Comparison of ENCODE assay signal across 9 mouse cellular contexts in the genomic region with DNA sequence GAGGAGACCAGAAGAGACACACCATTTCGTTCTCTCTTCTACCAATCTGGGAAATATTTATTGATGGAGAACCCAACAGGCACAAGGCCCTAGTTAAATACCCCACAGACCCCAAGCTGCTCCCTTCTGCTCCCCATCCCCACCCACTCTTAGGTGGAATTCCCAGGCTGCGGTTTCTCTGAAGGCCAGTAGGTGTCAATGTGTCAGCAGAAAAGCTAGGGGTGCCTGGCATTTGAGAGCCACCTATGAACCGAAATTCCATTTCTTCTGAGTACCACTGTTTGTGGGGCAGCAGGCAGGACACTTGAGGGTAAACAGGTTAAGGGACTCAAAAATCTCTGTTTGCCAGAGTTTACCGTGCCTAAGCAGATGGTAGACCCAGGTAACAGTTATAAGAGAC. TPM values are rescaled to one million over a fixed set of nuclear protein-coding genes. Genes with fewer than 3 reads are reported as not detected.
DNase-seq lines count a peak whose midpoint lies in the region; ATAC-seq and TF ChIP-seq lines count a peak whose summit lies in the region.
"Had no signal": no experiment of that assay in that cellular context is flagged by ENCODE, and none has a peak within 500 bp of the region (broad histone marks: within the 10 kb centered on the region; RNA-seq: fewer than 3 reads in every experiment).

No protein-coding gene starts in this region.

- peak; percentile 79 for TF ChIP-seq CTCF in forebrain, postnatal 0 days (IDR thresholded peaks at IDR 0.05; ENCODE audit: low read depth)
- TF ChIP-seq CTCF in Patski (IDR thresholded peaks at IDR 0.05): peak; percentile 79

- in situ Hi-C loops in Patski (cut with MboI; ENCODE audit: low pct_unique_long_range_greater_than_20kb): loop anchor here (10.0 kb wide), 1 partner anchor 433 kb away; no protein-coding TSS in a partner anchor

- no peak overlapping the region for H3K9ac ChIP-seq in forebrain, postnatal 0 days
- no peak overlapping the region for H3K9ac ChIP-seq in forebrain, embryonic 16.5 days (replicated peaks; ENCODE audit: low read depth, low read length)
- H3K9ac ChIP-seq in neural tube, embryonic 15.5 days (replicated peaks): no peak overlapping the region; the same call in 1 of the 2 replicates

- no peaks in the 10 kb centered on the region for H3K4me1 ChIP-seq in forebrain, postnatal 0 days (ENCODE audit: insufficient read depth)
- peaks cover 16% of the 10 kb centered on the region for H3K4me1 ChIP-seq in forebrain, embryonic 16.5 days (replicated peaks; ENCODE audit: control insufficient read depth, insufficient read depth, low read length)
- H3K4me1 ChIP-seq in neural tube, embryonic 15.5 days: peaks cover 43% of the 10 kb centered on the region

- no peak overlapping the region for H3K4me3 ChIP-seq in forebrain, postnatal 0 days (ENCODE audit: low read depth, low read length)
- no peak overlapping the region for H3K4me3 ChIP-seq in forebrain, embryonic 16.5 days (replicated peaks; ENCODE audit: low read length)
- no peak overlapping the region for H3K4me3 ChIP-seq in neural tube, embryonic 15.5 days (replicated peaks)

- H3K27me3 ChIP-seq in forebrain, postnatal 0 days (ENCODE audit: insufficient read depth, low read length): no peaks in the 10 kb centered on the region
- H3K27me3 ChIP-seq in forebrain, embryonic 16.5 days (replicated peaks; ENCODE audit: control insufficient read depth, insufficient read depth, low read length): no peaks in the 10 kb centered on the region
- no peaks in the 10 kb centered on the region for H3K27me3 ChIP-seq in Patski
- H3K27me3 ChIP-seq in neural tube, embryonic 15.5 days (replicated peaks): no peaks in the 10 kb centered on the region

- intact Hi-C loops in left cerebral cortex, postnatal 14 days (cut with DNase I): loop anchor here (5.0 kb wide), 2 partner anchors 121 to 436 kb away; no protein-coding TSS in a partner anchor
- intact Hi-C loops in left cerebral cortex, postnatal 36 days (cut with DNase I): loop anchor here (5.0 kb wide), 2 partner anchors 116 to 436 kb away; no protein-coding TSS in a partner anchor

- DNase-seq in forebrain, postnatal 0 days: peak; percentile 60
- peak; percentile 18 to 37 for DNase-seq in left cerebral cortex, postnatal 14 days (ENCODE audit: low spot score in 2 of 2)
- no peak for DNase-seq in left cerebral cortex, postnatal 36 days (ENCODE audit: low spot score in 2 of 2)
- no peak for DNase-seq in Patski (ENCODE audit: low read depth, low spot score)
- DNase-seq in lung, postnatal 14 days: peak; percentile 29
- DNase-seq in gastrocnemius, postnatal 25 days: no peak

- no peaks in the 10 kb centered on the region for H3K36me3 ChIP-seq in forebrain, postnatal 0 days (ENCODE audit: insufficient read depth)
- no peaks in the 10 kb centered on the region for H3K36me3 ChIP-seq in forebrain, embryonic 16.5 days (ENCODE audit: control insufficient read depth, insufficient read depth)
- no peaks in the 10 kb centered on the region for H3K36me3 ChIP-seq in neural tube, embryonic 15.5 days

- 38% methylated on average over 4 of the region's 4 CpGs for WGBS in forebrain, postnatal 0 days
- 36% methylated on average over 4 of the region's 4 CpGs for WGBS in forebrain, embryonic 16.5 days
- 28% methylated on average over 4 of the region's 4 CpGs for WGBS in neural tube, embryonic 15.5 days

- H3K4me2 ChIP-seq in forebrain, postnatal 0 days (ENCODE audit: low read depth): no peak overlapping the region
- no peak overlapping the region for H3K4me2 ChIP-seq in forebrain, embryonic 16.5 days (ENCODE audit: low read length)
- H3K4me2 ChIP-seq in neural tube, embryonic 15.5 days: no peak overlapping the region

- ATAC-seq in forebrain, postnatal 0 days: peak; percentile 55; the same call in 1 of the 2 replicates
- no peak for ATAC-seq in forebrain, embryonic 16.5 days
- ATAC-seq in Patski: no peak
- no peak; the same call in 1 of the 2 replicates for ATAC-seq in neural tube, embryonic 15.5 days (ENCODE audit: low FRiP score)

- CTCF ChIA-PET in Patski (lab: Charles Lee): interaction anchor here (0.9 to 1.7 kb wide), 4 partner anchors 39 to 531 kb away, joined by 3 to 4 read pairs (median 4); no protein-coding TSS in a partner anchor

- POLR2A ChIA-PET in Patski (lab: Charles Lee): interaction anchor here (0.7 kb wide), 1 partner anchor 578 kb away, joined by 3 read pairs; no protein-coding TSS in a partner anchor

- H3K9me3 ChIP-seq in forebrain, postnatal 0 days (ENCODE audit: low read length): no peaks in the 10 kb centered on the region
- H3K9me3 ChIP-seq in forebrain, embryonic 16.5 days (ENCODE audit: control insufficient read depth, low read length): no peaks in the 10 kb centered on the region
- no peaks in the 10 kb centered on the region for H3K9me3 ChIP-seq in neural tube, embryonic 15.5 days (replicated peaks)

- H3K27ac ChIP-seq in forebrain, postnatal 0 days (ENCODE audit: low read depth, low read length): no peak overlapping the region
- no peak overlapping the region for H3K27ac ChIP-seq in forebrain, embryonic 16.5 days (ENCODE audit: low read length)
- no peak overlapping the region for H3K27ac ChIP-seq in neural tube, embryonic 15.5 days (replicated peaks)

RNA-seq across cellular contexts. Expression of a gene that starts 2.2 kb away (rescaled TPM):
- not detected in 2 replicates for total RNA-seq in forebrain, postnatal 0 days (2014; rRNA removed)
- not detected in 2 replicates for polyA plus RNA-seq in forebrain, postnatal 0 days (2015; fragmentation: Nextera tagmentation; extraction: Ambion mirVana)
- not detected in 2 replicates for polyA plus RNA-seq in forebrain, embryonic 16.5 days (2015; fragmentation: Nextera tagmentation; extraction: Ambion mirVana)
- not detected for total RNA-seq in left cerebral cortex, postnatal 14 days (2021)
- total RNA-seq in left cerebral cortex, postnatal 36 days (2021): not detected
- not detected for polyA plus RNA-seq in Patski (2021)
- not detected for total RNA-seq in gastrocnemius, postnatal 25 days (2021)
- 0.13 and 0.15 TPM in 2 replicates for polyA plus RNA-seq in neural tube, embryonic 15.5 days (2015; fragmentation: Nextera tagmentation; extraction: Ambion mirVana)
- polyA plus RNA-seq: heart, embryonic 16.5 days had no signal

Comparison
In these comparisons a context has a peak if more than half of its experiments do, and no peak if none do; other contexts are left out.
1. DNase-seq: peak in forebrain, postnatal 0 days (single experiment), left cerebral cortex, postnatal 14 days (2 of 2) and lung, postnatal 14 days (single experiment); none in left cerebral cortex, postnatal 36 days (0 of 2), Patski (single experiment) and gastrocnemius, postnatal 25 days (single experiment).